Mouse (Mus musculus) ovary, postnatal 10 days (tissue): ENCODE measurements around the gene Rrp1.

Source experiments
- DNase-seq: peaks from one replicate; pipeline ENCODE4 v3.0.0; 2022; ENCODE audit warnings: low spot score

Gene Rrp1

GRCm38 (mm10) chr10:78412319-78413151 is at the start of gene Rrp1:
TSS of gene Rrp1 (minus strand) at chr10:78413043.
- DNase-seq, result peak; percentile 94

- DNase-seq, result no peak
These were observed 48.9 kb upstream of the Rrp1 start for GRCm38 (mm10) chr10:78461767-78462166.

GRCm38 (mm10) chr10:78460463-78460862 is 47.6 kb upstream of the Rrp1 start:
- no peak for DNase-seq

- DNase-seq, result no peak
These were observed 45.7 kb upstream of the Rrp1 start for GRCm38 (mm10) chr10:78458348-78459111.

GRCm38 (mm10) chr10:78457495-78458347 is 44.9 kb upstream of the Rrp1 start:
- no peak for DNase-seq

- DNase-seq, result no peak
These were observed 43.9 kb upstream of the Rrp1 start for GRCm38 (mm10) chr10:78456696-78457095.

- no peak for DNase-seq
These were observed 39.8 kb upstream of the Rrp1 start for GRCm38 (mm10) chr10:78452641-78453040.

- no peak for DNase-seq
These were observed 37.9 kb upstream of the Rrp1 start for GRCm38 (mm10) chr10:78450761-78451160.

- no peak for DNase-seq
These were observed 34.6 kb upstream of the Rrp1 start for GRCm38 (mm10) chr10:78447396-78447795.

GRCm38 (mm10) chr10:78446195-78446594 is 33.4 kb upstream of the Rrp1 start:
- no peak for DNase-seq

GRCm38 (mm10) chr10:78442292-78442691 is 29.4 kb upstream of the Rrp1 start:
- no peak for DNase-seq

- DNase-seq, result no peak
These were observed 28.8 kb upstream of the Rrp1 start for GRCm38 (mm10) chr10:78441606-78442005.

GRCm38 (mm10) chr10:78440812-78441211 is 28.0 kb upstream of the Rrp1 start:
- no peak for DNase-seq

- DNase-seq, result no peak
These were observed 27.1 kb upstream of the Rrp1 start for GRCm38 (mm10) chr10:78439990-78440389.

- no peak for DNase-seq
These were observed 26.7 kb upstream of the Rrp1 start for GRCm38 (mm10) chr10:78439550-78439949.

GRCm38 (mm10) chr10:78438094-78438493 is 25.3 kb upstream of the Rrp1 start:
- peak; percentile 66 for DNase-seq

GRCm38 (mm10) chr10:78432853-78433252 is 20.0 kb upstream of the Rrp1 start:
- DNase-seq, result no peak

- no peak for DNase-seq
These were observed 16.9 kb upstream of the Rrp1 start for GRCm38 (mm10) chr10:78429776-78430175.

GRCm38 (mm10) chr10:78429180-78429579 is 16.3 kb upstream of the Rrp1 start:
- DNase-seq, result no peak

- no peak for DNase-seq
These were observed 15.2 kb upstream of the Rrp1 start for GRCm38 (mm10) chr10:78428070-78428469.

- no peak for DNase-seq
These were observed 13.4 kb upstream of the Rrp1 start for GRCm38 (mm10) chr10:78426117-78426735.
